Mouse (Mus musculus): ENCODE data around the gene Atp6v1fnb. TPM values are rescaled to one million over a fixed set of nuclear protein-coding genes. Genes with fewer than 3 reads are reported as not detected.
A peak's percentile ranks its signal among the peaks of the same experiment; 100 is the strongest.

Atp6v1fnb gene
- polyA plus RNA-seq, 1 experiment from 2014 or later = not detected

GRCm38 (mm10) chr6:29463388-29463787 lies 7.8 kb upstream of the Atp6v1fnb start:
- no peak for DNase-seq (ENCODE audit: low spot score)

DNA sequence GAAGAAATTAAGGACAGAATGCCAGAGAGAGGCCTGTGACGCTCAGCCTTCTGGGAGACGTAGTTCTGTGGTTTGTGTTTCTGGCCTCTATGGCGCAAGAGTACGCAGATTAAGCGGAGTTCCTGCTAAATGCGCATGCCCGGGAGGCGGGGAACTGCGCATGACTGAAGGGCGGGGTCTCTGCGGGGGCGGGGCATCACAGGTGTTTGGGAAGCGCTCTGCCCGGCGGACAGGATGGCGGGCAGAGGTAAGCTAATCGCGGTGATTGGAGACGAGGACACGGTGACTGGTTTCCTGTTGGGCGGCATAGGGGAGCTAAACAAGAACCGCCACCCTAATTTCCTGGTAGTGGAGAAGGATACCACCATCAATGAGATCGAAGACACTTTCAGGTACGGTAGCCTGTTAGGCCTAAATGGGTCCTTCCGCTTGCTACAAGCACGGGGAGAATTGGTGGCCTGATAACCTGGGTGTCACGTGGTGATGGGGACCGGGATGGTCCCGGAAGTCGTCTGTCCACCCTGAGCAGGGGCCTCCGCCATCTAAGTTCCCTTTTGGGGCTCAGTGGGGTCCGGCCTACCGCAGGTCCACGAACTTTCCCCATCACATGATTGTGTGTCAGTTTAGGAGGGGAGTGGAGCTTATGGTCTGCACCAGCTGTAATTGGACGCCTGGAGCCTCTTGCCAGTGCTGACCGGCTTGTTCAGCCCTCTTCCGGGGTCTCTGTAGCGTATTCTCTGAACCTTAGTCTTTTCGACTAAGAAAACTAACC lies 3.5 kb upstream of the Atp6v1fnb start, which contains the start of gene Atp6v1f:
Atp6v1f (plus strand) TSS at position 136 of the 772 bp plus-strand sequence.
- DNase-seq (ENCODE audit: low spot score) = peak; percentile 95

DNA sequence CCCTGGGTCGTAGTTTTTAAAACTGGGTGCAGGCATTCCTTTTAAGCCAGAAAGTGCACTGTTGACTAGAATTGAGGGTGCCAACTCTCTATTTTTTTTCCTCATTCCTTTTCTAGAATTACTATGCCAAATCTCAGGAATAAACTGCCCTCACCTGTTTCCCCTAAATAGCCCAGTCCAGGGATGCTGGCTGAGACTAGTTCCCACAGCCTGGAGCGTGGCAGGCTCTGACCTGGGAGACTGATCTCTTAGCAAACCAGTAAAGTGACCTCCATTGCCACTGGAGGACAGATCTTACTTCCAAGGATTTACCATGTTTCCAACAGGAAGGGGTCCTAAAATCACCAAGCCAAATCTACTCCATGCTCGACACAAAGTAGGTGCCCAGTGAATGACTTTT lies 2.4 kb upstream of the Atp6v1fnb start:
- no peak for DNase-seq (ENCODE audit: low spot score)

- peak; percentile 86 for DNase-seq (ENCODE audit: low spot score)
Measured at GRCm38 (mm10) chr6:29473941-29474691, 2.9 kb downstream of the Atp6v1fnb start.

GRCm38 (mm10) chr6:29474736-29475135 lies 3.5 kb downstream of the Atp6v1fnb start:
- DNase-seq (ENCODE audit: low spot score) = no peak

DNA sequence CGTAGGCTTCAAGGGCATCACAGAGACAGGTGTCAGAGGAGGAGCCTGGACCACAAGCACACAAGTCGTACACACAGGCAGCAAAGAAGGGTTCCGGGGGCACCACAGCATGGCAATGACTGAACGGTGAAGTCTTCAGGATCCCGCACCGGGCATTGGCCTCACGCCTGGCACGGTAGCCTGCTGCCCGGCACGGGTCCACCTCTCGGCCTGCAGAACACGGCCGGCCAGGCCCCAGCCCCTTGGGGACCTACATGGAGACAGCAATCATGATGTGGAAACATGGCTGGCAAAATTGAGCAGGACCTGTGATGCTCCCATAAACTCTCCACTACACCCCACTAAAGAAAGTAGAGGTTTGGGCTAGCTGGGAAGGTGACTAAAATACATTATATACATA lies 11.5 kb downstream of the Atp6v1fnb start:
- no peak for DNase-seq (ENCODE audit: low spot score)

DNA sequence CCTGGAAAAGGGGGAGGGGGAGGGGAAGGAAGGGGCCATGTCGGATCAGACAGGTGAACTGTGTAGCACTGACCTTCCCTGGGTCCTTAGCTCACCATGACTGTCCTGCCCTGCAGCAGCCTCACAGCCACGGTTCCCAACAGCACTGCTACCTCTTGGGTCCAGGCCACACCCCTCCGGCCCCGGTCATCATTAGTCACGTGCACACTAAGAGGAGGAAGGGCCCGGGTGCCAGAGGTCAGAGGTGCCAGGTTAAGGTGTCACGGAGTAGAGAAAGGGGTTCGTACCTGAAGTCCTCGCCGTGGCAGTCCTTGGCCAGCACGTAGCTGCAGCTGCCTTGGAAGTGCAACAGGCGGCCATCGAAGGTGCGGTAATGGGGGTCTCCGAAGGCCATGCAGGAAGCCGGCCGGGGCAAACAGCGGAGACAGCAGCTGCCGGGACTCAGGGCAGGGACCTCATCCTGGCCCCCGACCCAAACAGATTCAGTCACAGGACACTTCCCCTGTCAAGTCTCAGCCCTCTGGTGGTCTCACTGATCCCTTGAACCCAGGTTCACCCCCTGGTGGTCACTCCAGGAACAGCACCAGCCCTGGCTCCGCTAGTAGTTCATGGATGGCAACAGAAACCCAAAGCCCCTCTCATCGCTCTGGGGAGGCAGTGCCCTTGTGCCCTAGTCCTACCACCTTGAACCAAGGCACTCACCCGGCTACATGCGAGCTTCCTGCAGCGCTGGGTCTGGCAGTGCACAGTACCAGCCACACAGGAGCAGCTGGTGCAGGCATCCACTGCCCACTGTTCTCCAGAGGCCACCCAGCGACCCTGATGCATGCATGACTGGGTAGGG lies 13.7 kb downstream of the Atp6v1fnb start:
- DNase-seq (ENCODE audit: low spot score) = peak; percentile 79

DNA sequence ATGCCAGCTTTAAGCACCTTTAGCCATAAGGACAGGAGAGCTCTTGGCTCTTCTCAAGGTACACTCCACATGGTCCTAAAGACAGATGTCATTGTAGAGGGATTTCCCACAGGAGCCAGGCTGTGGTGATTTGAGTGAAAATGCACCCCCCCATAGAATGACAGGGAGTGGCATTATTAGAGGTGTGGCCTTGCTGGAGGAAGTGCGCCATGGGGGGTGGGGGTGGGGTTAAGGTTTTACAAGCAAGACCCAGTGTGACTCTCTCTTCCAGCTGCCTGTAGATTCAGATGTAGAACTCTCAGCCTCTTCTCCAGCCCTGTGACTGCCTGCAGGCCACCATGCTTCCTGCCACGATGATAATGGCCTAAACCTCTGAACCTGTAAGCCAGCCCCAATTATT lies 14.7 kb downstream of the Atp6v1fnb start:
- no peak for DNase-seq (ENCODE audit: low spot score)

DNA sequence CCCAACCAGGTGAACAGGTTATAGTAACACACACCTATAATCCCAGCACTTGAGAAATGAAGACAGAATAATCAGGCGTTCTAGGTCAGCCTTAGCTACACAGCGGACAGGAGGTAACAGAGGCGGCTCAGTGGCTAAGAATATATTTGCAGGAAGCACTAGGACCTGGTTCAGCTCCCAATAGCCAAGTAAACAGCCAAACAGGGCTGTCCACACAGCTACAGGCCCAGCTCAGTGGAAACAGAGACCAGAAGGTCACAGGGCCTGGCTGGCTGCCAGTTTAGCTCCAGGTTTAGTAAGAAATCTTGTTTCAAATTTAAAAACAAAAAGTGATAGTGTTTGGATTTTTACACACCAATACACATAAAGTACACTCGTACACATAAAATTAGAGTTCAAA lies 22.9 kb downstream of the Atp6v1fnb start:
- DNase-seq (ENCODE audit: low spot score) = no peak

DNA sequence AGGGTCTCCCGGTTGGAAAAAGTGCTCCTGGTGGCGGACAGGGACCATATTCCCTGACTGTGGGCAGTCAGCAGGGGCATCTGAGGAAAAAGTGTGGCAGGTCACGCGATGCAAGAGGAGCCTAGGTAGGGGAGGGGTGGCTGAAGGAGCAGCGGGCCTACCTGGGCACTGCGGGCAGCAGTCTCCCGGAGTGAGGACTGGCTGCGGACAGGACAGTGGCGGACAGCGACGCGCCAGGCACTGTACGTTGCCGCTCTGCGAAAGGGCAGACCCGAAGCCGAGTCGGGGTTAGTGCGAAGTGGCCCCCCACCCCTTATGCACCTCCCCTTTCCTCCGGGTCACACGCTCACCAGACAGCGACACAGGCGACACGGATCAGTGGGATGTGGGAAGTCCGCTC lies 25.0 kb downstream of the Atp6v1fnb start:
- DNase-seq (ENCODE audit: low spot score) = no peak

- DNase-seq (ENCODE audit: low spot score) = no peak
Measured at GRCm38 (mm10) chr6:29497791-29498190, 26.6 kb downstream of the Atp6v1fnb start.

GRCm38 (mm10) chr6:29500177-29500576 lies 28.9 kb downstream of the Atp6v1fnb start:
- DNase-seq (ENCODE audit: low spot score) = no peak

GRCm38 (mm10) chr6:29500810-29501209 lies 29.6 kb downstream of the Atp6v1fnb start:
- no peak for DNase-seq (ENCODE audit: low spot score)

DNA sequence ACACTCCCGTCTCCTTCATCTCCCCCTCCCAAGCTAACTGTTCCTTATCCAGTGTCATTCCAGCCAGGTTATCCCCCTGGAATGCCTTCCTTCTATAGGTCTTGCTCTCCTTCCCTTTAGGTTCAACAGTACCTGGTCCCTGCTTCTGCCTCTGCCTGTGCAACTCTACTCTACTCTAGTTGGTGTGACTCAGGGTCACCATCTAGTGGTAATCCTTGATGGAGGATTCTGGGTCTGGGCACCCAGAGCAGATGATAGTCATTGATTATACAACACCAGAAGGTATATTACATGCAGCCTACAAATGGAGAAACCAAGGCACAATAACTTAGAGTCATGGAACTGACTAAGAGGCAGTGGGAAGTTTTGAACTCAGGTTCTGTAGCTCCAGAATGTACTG lies 30.4 kb downstream of the Atp6v1fnb start:
- DNase-seq (ENCODE audit: low spot score) = no peak

DNA sequence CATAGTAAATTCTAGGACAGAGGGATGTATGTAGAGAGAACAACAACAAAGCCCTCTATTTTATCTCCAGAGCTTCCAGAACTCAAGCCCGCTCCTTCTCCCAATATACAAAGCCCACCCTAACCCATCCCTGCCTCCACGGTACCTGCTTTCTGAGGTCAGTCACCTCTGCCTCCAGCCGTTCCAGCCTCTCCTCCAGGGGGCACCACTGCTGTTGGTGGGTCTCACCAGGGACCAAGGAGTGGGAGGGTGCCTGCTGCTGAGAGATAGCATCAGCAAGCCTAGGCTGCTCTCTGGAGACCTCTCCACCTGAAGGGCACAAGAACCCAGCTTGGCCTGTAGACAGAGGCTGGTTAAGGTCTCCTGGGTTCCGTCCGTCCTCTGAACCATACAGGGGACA lies 34.3 kb downstream of the Atp6v1fnb start:
- no peak for DNase-seq (ENCODE audit: low spot score)

- no peak for DNase-seq (ENCODE audit: low spot score)
Measured at GRCm38 (mm10) chr6:29506834-29507233, 35.6 kb downstream of the Atp6v1fnb start.

DNA sequence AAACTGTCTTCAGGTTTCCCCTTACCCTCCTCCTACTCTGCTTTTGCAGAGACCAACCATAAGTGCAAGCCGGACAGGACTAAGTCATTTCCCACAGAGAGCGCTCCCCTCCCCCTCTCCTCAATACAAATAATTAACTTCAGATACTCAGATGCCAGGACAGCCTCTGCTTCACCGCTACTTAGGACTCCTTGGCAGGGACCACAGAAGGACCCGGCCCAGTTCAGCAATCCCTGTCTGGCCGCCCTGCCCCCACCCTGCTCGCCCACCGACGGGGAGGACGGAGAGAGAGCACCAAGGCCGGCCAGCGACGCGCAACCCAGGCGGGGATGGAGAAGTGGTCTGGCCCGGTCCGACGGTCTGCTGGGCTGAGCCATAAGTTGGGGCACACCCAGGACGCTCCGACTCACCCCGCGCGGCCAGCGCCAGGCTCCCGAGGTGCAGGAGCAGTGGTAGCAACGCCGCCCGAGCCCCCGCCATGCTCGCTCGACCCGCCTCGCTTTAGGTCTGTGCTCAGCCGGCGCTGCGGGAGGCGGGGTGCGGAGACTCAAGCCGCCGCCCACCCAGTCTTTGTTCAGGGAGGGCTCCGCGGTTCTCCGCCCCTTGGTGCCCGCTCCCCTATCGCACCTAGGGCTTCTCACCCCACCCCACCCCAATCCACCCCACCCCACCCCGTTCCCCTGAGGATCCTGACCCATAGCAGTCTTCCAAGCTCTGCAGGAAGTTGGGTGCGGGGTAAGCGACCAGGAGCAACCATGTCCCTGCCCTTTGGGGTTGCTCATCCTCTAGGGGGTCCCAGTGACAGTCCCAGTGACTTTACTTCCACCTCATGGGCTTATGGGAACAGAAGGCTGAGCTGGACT lies 36.4 kb downstream of the Atp6v1fnb start, which contains the start of gene Kcp:
Kcp (minus strand) TSS at position 506 of the 863 bp plus-strand sequence.
- no peak for DNase-seq (ENCODE audit: low spot score)

GRCm38 (mm10) chr6:29509086-29509485 lies 37.8 kb downstream of the Atp6v1fnb start:
- DNase-seq (ENCODE audit: low spot score) = no peak

GRCm38 (mm10) chr6:29513284-29513683 lies 42.0 kb downstream of the Atp6v1fnb start:
- DNase-seq (ENCODE audit: low spot score) = peak; percentile 76

DNA sequence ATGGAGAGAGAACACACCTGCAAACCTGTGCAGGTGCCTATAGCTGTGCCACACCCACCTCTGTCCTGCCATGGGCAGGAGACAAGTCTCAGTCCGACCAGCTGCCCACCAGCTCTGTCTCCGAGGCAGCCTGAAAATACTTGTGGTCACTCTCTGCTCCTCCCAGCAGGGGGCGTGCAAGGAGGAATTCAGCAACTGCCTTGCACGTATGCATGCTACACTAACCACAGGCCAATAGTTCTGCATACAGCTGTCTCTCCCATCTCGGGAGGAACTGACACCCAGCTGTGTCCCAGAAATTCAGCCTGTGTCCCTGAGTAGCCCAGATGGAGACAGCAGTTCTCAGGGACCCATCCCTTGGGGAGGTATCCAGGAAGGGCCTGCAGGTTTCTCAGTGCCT lies 45.9 kb downstream of the Atp6v1fnb start:
- DNase-seq (ENCODE audit: low spot score) = peak; percentile 70

Data from thymus, postnatal 0 days (tissue).